Mouse (Mus musculus) Muller cell, postnatal 12 days (primary cell): ENCODE data around the gene Dpf3.

Source experiments
- DNase-seq: peaks from one replicate; pipeline ENCODE4 v3.0.0-alpha.2; 2015; ENCODE audit errors: inconsistent ontology term

The Dpf3 gene

DNA sequence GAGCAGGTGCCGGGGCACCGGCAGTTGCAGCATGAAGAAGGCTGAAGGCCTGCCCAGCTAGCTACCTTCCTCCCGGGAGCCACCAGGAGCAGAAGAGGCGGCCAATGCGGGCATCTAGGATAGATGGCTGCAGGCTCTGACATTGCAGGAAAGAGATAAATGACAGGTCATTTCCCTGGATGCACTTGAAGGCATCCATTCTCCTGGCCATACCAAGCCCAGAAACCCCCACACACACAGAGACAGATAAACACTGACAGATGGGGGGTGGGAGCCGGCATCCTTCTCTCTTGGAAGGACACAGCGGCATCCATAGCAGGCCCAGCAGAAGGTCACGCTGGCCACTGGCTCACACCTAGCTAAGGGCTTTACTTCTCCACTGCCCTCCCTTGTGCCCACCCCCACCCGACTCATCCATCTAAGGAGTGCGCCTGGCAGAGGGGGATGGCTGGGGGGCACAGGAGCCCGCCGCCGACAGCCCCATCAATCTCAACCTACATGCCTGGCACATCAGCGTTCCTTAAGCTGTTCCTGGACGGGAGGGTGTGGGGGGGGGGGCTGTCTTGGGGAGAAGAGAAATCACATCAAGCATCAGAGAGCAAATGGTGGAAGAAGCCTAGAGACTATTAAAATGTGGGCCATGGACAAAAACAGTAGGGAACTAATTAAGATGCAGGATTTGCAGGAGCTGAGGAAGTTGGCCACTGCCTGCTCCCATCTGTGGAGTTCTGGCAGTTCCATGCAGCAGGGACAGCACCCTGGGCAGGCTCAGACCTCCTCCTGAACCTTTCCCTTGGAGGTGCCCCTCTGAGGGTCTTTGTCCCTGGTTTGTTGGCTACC lies 145.3 kb downstream of the Dpf3 start:
- DNase-seq = no peak

DNA sequence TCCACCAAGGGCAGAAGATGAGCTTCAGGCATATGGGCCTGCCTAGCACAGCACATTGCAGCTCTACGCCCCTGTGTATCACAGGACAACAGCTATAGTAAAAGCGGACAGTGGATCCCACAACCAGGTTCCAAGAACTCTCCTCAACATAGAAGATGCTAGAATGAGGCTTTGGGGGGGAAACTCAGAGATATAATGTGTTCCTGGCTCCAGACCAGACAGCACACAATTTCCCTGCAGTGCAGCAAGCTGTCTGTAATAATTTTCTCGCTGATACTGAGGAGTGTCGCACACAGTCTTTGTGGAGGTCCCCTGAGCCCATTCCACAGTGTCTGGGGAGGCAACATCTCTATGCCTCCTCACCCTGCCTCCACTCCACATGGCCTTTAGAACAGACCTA lies 146.6 kb downstream of the Dpf3 start:
- no peak for DNase-seq

DNA sequence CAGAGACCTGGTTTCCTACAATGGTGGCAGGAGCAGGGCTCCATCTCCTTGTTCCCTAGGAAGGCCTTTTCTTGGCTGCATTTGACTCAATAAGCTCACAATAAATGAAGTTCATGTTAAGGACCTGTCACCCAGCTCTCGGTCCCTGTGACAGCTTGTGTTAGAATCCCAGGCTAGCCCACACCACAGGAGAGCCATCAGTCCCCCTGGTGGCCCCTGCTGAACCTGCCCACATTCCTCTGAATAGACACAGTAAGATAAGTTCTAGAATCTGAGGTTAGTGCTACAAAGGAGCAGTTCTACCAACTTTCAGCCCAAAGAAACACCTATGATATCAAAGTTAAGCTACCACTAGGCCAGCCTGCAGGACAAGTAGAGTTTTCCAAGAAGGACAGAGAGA lies 149.2 kb downstream of the Dpf3 start:
- DNase-seq = no peak

DNA sequence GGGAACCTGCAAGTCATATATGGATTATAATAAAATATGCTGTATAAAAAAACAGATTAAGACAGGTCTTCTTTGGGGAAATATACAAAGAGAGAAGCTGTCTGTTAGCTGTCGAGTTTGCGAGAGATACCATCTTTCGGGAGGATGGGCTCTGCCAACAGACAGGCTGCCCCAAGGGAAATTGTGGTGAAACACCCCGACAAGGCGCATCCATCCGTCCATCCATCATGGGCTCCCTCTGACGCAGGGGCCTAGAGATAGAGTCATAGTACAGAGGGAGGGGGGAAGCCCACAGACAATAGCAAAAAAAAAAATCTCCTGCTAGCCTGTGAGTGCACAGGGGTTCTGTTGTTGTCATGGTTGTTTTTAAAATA lies 149.8 kb downstream of the Dpf3 start:
- no peak for DNase-seq

DNA sequence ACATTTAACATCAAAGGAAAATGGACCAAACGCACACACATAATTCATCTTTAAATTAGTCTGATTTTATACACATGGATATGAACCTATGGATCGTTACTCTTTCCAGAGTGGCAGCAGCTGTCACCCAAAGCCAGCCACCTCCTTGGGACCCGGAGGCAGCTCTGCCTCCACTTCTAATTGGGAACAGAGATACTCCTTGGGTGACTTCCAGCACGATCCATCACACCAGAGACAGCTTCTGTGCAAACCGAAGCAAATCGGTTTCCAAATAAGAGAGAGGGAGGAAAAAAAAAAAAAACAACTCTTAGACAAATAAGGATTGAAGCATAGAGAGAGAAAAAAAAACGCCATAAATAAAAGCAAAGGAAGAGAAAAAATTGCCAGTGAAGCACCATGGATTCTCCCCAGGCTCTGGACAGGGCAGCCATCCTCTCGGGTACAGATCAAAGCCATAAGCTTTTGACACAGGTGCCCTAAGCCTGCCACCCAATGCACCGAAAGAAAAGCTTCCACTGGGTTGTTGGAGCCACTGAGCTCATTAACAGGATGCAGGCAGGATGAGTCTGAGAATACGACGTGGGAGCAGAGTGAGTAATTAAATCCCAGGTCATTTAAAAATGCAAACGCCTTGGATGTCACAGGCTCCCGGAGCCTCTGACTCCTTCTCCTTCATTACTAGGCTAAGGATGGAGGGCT lies 150.3 kb downstream of the Dpf3 start:
- no peak for DNase-seq

DNA sequence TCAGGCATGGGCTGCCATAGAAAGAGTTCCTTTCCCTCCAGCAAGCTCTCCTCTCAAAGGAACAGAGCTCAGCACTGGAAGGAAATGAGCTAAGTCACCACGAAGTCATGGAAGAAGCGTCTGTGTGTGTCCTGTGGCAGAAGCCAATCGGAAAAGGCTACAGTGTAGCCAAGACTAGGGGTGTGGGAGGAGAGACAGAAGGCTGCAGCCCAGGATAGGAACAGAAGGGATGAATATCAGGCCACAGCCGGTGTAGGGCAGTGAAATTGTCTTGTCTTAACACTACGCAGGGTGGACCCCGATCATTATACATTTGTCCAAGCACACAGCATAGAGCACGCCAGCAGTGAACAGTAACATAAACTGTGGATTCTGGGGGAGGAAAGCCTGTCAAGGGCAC lies 157.5 kb downstream of the Dpf3 start:
- DNase-seq = no peak

DNA sequence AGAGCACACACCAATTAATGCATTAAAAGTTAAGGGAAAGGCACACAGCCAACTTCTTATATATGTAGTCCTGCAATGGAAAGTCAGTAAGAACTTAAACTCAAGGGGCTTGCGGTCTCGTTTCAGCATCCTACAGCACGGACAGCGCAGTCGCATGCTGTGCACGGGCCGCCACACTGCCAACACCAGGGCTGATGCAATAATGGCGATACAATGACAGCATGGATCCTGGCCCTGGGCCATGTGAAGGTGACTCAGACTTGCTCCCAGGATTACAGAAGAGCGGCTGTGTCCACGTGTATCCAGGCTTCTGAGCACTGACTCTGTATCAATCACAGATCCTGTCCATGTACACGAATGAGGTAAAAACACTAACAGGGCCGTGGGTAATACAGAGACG lies 158.6 kb downstream of the Dpf3 start:
- DNase-seq = peak; percentile 84

DNA sequence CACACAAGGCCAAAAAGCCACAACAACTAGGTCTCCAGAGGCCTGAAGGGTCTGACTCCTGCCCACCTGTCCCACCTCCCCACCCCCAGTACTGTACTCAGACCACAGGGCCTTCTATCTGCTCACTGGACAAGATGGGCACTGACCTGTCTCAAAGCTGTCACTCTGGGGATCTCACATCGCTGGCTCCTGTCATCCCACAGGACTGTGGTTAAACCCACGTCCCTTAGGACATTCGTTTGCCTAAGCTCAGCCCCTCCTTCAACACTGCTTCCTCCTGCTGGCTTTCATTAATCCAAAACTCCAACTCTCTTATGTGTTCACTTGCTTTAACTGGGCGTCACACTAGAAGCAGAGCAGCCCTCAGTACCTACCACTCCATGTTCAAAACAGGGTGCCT lies 159.0 kb downstream of the Dpf3 start:
- no peak for DNase-seq

DNA sequence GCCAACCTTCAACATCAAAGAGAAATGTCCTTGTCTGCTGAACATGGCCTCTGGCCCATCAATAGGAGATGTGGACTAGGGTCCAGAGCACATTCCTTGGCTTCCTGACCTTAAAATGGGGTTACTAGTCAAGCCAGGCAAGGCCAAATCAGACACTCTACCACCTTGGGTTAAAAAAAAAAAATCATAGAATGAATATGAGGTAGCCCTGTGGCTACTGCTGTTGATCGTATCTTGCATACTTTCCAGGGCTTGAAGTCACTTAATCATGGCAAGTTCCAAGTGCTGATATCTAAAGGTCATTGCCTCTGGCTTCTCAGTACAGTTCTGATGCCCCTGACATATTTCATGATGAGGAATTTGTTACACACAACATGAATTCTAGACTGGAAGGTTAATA lies 160.1 kb downstream of the Dpf3 start:
- no peak for DNase-seq

DNA sequence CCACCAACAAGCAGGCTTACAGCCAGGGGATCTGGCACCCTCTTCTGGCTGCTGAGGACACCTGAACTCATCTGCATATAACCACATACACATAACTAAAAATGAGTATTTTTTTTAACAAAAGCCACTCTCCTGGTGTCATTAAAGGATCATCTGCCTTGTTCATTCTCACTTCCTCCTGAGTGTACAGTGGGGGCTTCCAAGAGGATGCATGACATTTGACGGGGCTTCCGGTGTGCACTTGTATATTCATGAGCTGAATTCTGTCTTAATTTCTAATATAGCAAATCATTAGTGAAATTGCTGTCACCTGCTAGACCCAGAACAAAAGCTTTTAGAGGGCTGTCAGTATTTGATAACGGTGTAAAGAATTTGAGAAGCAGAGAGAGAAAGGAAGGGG lies 166.8 kb downstream of the Dpf3 start:
- no peak for DNase-seq

DNA sequence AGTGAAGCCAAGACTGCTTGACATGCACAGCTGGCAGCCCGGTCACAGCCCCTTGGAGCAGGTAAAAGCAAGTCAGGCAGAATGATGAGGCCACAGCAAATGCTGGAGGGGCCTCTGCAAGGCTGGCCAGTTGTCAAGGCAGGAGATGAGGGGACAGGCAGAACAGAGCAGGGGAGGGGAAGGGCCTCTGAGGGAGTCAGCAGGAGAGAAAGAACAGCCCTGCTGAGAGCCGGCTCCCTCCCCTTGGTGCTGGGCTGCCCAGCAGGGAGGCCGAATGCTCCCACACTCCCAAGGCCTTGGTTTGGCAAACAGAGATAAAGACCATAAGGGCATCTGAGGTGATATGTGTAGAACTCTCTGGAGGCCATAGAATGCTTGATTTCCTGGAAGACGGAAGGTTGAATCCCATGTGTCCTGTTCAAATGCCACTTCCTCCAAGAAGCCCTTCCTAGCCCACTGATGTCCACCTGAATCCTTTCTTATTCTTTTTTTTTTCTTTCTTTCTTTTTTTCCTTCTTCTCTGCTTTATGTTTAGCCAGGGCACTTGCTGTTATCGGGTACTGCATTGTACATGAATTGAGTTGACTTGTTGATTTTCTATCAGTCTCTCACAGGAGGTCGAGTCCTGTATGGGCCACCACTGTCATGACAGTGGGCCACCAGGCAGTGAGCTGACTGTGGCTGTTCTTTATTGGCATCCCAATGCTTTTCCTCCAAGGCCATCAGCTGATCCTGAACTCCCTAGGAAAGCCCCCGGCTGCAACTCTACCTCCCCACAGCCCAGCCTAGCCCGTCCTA lies 169.7 kb downstream of the Dpf3 start:
- no peak for DNase-seq

DNA sequence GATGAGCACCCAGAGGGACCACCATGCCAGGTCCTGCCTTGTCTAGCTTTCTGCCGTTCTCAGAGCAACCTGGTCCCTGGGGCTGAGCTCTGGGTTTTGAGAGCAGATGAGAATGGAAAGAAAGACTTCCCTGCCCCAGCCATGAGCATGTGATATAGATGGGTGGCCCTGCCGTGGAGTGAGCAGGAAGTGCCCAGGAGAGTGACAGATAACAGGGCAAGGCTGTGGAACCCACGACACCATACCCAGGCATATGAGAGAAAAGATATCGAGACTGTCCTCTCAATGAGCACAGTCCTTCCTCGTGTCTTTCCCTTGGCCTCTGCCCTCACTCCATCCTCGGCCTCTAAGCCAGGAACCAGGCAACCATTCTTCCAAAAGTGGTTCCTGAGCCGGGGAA lies 172.8 kb downstream of the Dpf3 start:
- no peak for DNase-seq

DNA sequence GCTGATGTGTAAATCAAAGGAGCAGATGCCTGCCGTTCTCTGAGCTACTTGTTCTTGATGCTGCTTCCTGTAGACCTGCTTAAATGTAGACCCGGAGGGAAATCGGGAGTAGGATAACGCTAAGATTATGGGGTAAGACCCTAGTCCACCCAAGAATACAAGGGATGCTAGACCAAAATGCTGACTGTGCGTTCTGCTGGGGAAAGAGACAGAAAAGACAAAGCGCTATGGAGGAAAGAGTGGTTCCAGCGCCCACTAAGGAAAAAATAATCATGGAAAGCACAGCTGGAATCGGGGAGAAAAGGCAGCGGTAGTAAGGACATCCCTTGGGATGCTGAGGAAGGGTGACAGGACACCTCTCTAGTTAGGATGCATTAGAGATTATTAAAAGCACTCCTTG lies 174.7 kb downstream of the Dpf3 start:
- no peak for DNase-seq

DNA sequence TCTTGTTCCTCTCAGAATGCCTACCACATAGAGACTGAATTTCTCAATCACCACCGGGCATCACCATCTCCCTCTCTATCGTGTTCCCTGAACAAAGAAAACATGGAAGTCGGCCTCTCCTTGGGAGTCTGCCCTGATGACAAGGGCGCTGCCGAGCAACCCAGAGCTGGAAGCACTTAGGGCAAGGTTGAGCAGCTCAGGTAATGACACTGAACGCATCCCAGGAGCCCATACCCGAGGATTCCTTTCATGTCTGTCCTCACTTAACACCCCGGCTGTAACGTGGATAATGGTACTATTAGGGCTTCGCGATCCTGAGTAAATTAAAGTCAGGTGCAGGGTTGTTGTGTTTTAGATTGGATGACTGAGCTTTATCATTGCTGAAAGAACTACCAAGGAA lies 176.9 kb downstream of the Dpf3 start:
- DNase-seq = no peak

DNA sequence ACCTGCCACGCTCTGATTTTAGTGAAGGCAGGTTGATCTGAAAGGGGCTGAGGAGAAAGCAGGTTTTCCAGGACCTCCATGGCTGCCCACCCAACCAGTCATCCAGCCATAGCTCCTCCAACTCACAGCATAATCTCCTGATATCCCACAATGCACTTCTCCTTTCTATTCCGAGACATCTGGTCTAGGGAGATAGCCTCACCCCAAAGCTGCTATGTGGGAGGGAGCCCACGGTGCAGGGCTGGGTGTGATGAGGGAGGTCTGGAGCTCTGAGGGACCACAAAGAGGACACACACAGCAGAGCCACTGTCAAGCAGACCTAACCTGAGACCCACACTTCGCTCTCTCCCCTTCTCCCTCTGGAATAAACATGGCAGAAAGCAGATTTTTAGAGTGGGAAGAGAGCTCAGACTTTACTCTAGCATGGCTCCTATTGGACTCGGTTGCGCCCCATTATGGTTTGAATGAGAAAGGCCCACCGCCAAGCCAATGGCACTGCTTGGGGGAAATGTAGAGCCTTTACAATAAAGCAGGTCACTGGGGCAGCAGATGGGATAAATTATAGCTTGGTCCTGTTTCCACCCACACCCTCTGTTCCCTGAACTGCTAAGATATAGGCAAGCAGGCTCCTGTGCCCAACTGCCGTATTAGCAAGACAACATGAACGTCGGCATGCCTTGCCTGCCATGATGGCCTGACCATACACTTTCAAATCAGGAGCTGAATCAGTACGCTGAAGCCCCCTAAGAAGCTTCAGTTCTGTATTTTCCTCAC lies 178.3 kb downstream of the Dpf3 start:
- no peak for DNase-seq

DNA sequence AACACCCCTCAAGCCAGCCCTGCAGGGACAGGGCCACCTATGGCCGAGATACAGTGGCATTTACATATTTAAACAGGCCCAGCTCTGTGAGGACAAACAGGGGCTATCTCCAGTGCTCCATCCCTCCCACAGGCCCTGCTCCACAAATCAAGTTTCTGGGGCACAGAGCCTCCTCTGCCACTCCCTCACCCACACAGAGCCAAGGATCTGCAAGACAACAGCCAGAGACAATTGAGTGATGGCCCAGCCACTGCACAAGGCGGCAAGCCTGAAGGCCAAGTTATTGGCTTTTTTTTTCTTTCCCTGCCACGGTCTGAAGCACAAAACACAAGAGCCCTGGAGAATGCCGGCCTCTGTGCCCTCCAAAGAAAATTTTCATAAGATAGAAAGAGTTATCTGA lies 178.9 kb downstream of the Dpf3 start:
- no peak for DNase-seq

DNA sequence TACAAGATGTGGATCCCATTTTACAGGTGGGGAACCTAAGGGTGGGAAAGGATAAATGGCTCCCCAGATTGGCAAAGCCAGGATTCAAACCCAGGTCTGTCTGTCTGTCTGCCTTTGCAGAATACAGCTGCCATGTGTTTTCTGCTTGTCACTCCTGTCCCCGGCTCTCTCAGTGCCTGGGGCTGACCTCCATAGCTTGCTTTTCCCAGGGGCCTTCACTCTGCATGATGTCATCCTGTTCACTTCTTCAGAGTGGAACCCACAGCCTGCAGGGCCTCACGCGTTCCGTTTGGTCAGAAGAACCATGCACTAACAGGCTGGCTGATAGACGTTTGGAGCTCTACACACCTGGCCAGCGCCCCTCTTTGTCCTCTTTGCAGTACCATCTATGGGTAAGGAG lies 184.3 kb downstream of the Dpf3 start:
- no peak for DNase-seq

DNA sequence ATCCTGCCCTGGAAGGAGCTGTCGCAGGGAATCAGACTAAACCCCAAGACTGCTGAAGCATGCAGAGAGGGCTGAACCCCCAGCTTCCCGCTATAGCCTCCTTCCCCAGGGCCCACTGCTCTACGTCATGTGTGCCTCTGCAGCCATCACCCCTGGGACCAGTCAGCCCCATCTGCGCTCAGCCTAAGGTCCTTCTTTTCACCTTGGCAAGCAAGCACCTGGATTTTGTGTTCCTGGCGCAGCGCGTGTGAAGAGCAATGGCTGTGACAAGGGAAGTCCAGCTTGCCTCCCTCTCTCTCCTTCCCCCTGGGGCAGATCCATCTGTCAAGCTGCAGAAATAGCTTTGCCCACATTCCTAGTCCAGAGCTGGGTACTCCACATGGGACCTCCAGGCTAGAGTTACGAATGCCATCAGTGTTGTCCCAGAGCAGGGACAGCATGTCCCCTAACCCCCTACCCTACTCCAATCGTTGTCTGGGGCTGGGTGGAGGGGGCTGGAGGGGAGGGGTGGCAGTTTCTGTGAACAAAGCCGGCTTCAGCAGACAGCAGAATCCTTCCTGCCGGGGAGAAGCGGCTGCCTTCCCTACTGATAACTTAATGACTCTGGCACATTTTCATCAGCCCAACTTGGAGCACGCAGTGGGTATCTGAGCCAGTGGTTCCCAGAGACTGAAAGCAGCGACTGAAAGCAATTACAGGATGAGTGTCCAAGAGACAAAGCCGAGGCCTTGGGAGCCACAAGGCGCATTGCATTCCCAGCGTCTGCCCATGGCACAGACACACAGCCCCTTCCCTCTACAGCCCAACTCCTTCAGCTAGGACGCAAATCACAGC lies 185.0 kb downstream of the Dpf3 start:
- peak; percentile 79 for DNase-seq

DNA sequence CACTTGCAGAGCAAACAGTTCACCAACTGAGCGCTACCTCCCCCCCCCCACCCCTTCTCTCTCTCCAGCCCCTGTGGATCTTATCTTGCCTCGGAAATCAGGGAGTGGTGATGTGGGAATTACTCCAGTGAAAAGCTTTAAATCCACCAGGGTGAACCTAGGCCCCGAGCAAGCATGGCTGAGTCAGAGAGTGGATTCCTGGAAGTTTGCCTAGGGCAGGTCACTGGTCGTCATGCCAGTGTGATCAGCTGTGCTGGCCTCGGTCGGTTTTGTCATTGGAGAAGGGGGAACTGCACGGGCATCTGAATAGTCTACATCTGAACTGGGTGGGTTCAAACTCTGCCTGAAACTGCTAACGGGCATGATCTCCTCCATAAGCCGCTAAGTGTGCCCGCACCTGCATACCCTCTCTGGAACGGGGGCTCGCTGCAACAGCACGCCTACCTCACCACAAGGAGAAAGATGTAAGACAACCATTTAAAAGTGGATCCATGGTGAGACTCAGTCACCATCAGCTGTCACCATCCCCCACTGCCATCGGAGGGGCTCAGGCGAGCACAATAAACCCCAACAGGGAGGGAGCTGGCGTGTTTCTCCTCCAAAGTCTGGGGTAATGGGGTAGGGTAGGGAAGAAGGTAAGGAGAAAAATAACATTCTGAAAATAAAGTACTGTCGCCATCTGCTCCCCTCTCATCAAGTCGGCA lies 185.7 kb downstream of the Dpf3 start:
- DNase-seq = peak; percentile 79

DNA sequence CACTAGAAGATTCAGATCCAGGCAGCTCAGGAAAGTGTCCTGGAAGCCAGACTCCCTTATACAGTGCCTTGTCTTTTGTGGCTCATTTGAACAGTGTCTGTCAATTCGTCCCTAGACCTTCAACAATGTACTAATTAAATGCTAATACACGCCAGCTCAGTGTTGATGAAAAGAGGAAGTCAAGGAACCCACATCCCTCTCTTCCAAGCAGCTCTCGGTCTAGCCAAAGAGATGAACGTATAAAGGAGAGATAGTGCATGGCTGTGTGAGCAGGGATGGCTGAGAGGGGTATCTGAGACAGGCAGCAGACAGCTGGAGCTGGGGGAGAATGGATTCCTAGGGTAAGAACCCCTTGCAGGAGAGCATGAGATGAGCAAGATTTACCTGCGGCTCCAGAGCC lies 189.2 kb downstream of the Dpf3 start:
- no peak for DNase-seq
